Mouse (Mus musculus) embryonic facial prominence, embryonic 11.5 days (tissue): Measurements from ENCODE around the gene Slc7a5. TPM values are rescaled to one million over a fixed set of nuclear protein-coding genes. Genes with fewer than 3 reads are reported as not detected.

Source experiments
- ATAC-seq: fragments of 200-750 bp; cut with Nextera tagmentation; replicated peaks from 2 replicates; pipeline ENCODE4 v1.8.0; 2017; ENCODE audit warnings: low read depth; ENCODE audit not compliant: insufficient number of reproducible peaks, low FRiP score, low TSS enrichment
- DNase-seq: peaks from one replicate; pipeline ENCODE4 v3.0.0-alpha.2; 2015; ENCODE audit warnings: low spot score
- H3K27ac ChIP-seq: fragments of 300-500 bp; sonication (generic); replicated peaks from 2 replicates; pipeline ENCODE4 v1.5.1; 2014; ENCODE audit warnings: mild to moderate bottlenecking, low read depth, low read length, control low read depth
- H3K27me3 ChIP-seq: fragments of 300-500 bp; sonication (generic); 2 replicates; pipeline ENCODE4 v1.6.1; 2014; ENCODE audit warnings: mild to moderate bottlenecking, low read length, moderate library complexity, mixed read lengths; ENCODE audit not compliant: control insufficient read depth, insufficient read depth
- H3K36me3 ChIP-seq: fragments of 300-500 bp; sonication (generic); replicated peaks from 2 replicates; pipeline ENCODE4 v1.6.1; 2014; ENCODE audit warnings: low read depth, mild to moderate bottlenecking, low read length, moderate library complexity, mixed read lengths; ENCODE audit not compliant: control insufficient read depth, insufficient read depth
- H3K4me1 ChIP-seq: fragments of 300-500 bp; sonication (generic); 2 replicates; pipeline ENCODE4 v1.6.1; 2014; ENCODE audit warnings: low read length, mixed read lengths; ENCODE audit not compliant: control insufficient read depth, insufficient read depth
- H3K4me2 ChIP-seq: fragments of 300-500 bp; sonication (generic); 2 replicates; pipeline ENCODE4 v1.6.1; 2014; ENCODE audit warnings: low read depth, mild to moderate bottlenecking, control low read depth, low read length, moderate library complexity
- H3K4me3 ChIP-seq: fragments of 300-500 bp; sonication (generic); 2 replicates; pipeline ENCODE4 v1.5.1; 2014; ENCODE audit warnings: low read depth, low read length, control low read depth
- H3K9ac ChIP-seq: fragments of 300-500 bp; sonication (generic); replicated peaks from 2 replicates; pipeline ENCODE4 v1.6.1; 2014; ENCODE audit warnings: mild to moderate bottlenecking, control low read depth, low read length
- H3K9me3 ChIP-seq: fragments of 300-500 bp; sonication (generic); replicated peaks from 2 replicates; pipeline ENCODE4 v1.6.1; 2016; ENCODE audit warnings: mild to moderate bottlenecking, low read length, inconsistent platforms, mixed read lengths; ENCODE audit not compliant: control insufficient read depth
- WGBS: fragments of 180-500 bp; shearing (Covaris S2); extraction: QIAGEN DNeasy Blood & Tissue Kit; methylation state at CpG from one replicate; pipeline ENCODE4 v1.1.7; 2014; 5-methylcytosine and 5-hydroxymethylcytosine counted together
- polyA plus RNA-seq: library from polyadenylated mRNA; unstranded; fragments of >200 nt; fragmentation: Nextera tagmentation; extraction: Ambion mirVana; gene quantifications from 2 replicates; pipeline ENCODE4 v1.2.1, GENCODE M21; 2014

Gene Slc7a5
- polyA plus RNA-seq, 1 experiment from 2014 or later = 17.7 TPM

- no peak overlapping the region for H3K4me2 ChIP-seq
- no peak for DNase-seq
- WGBS = 82% methylated on average over 7 of the region's 7 CpGs
- no peaks in the 10 kb centered on the region; the same call in 1 of the 2 replicates for H3K4me1 ChIP-seq
- ATAC-seq = no peak
- H3K4me3 ChIP-seq = no peak overlapping the region
- no peaks in the 10 kb centered on the region for H3K36me3 ChIP-seq
- no peaks in the 10 kb centered on the region for H3K27me3 ChIP-seq
- no peaks in the 10 kb centered on the region for H3K9me3 ChIP-seq
- H3K27ac ChIP-seq = no peak overlapping the region
- H3K9ac ChIP-seq = no peak overlapping the region
Observed at GRCm38 (mm10) chr8:121946351-121946750, 38.9 kb upstream of the Slc7a5 start.

- no peaks in the 10 kb centered on the region for H3K36me3 ChIP-seq
- H3K27ac ChIP-seq = no peak within 1 kb of the TSS
- no peaks in the 10 kb centered on the region for H3K27me3 ChIP-seq
- ATAC-seq (no peak), DNase-seq (no peak)
- no peaks in the 10 kb centered on the region; the same call in 1 of the 2 replicates for H3K4me1 ChIP-seq
- no peak within 1 kb of the TSS for H3K9ac ChIP-seq
- H3K4me2 ChIP-seq = no peak within 1 kb of the TSS
- no peaks in the 10 kb centered on the region for H3K9me3 ChIP-seq
- H3K4me3 ChIP-seq = no peak within 1 kb of the TSS
Observed at GRCm38 (mm10) chr8:121944831-121945230, 37.3 kb upstream of the Slc7a5 start, which contains the start of gene Car5a. TSS of gene Car5a (minus strand) at chr8:121944904.

- Histone ChIP-seq H3K4me1 (no peaks in the 10 kb centered on the region; the same call in 1 of the 2 replicates), H3K36me3 (no peaks in the 10 kb centered on the region), H3K9me3 (no peaks in the 10 kb centered on the region), H3K4me2 (no peak overlapping the region), H3K9ac (no peak overlapping the region), H3K4me3 (no peak overlapping the region), H3K27ac (no peak overlapping the region), H3K27me3 (no peaks in the 10 kb centered on the region)
- WGBS = 78% methylated on average over 8 of the region's 8 CpGs
- DNase-seq (no peak), ATAC-seq (no peak)
Observed at GRCm38 (mm10) chr8:121943716-121944115, 36.2 kb upstream of the Slc7a5 start.

GRCm38 (mm10) chr8:121943057-121943540 is 35.6 kb upstream of the Slc7a5 start:
- H3K4me2 ChIP-seq = no peak overlapping the region
- no peaks in the 10 kb centered on the region for H3K36me3 ChIP-seq
- WGBS = 24% methylated on average over 2 of the region's 2 CpGs
- ATAC-seq (no peak), DNase-seq (no peak)
- no peaks in the 10 kb centered on the region for H3K9me3 ChIP-seq
- no peak overlapping the region for H3K27ac ChIP-seq
- H3K27me3 ChIP-seq = no peaks in the 10 kb centered on the region
- no peaks in the 10 kb centered on the region; the same call in 1 of the 2 replicates for H3K4me1 ChIP-seq
- no peak overlapping the region for H3K4me3 ChIP-seq
- H3K9ac ChIP-seq = no peak overlapping the region

GRCm38 (mm10) chr8:121938732-121939131 is 31.2 kb upstream of the Slc7a5 start:
- DNase-seq (no peak), ATAC-seq (no peak)
- Histone ChIP-seq H3K4me2 (no peak overlapping the region), H3K9ac (no peak overlapping the region), H3K36me3 (no peaks in the 10 kb centered on the region), H3K27me3 (no peaks in the 10 kb centered on the region; the same call in 1 of the 2 replicates), H3K9me3 (no peaks in the 10 kb centered on the region), H3K27ac (no peak overlapping the region), H3K4me1 (no peaks in the 10 kb centered on the region), H3K4me3 (no peak overlapping the region)
- 83% methylated on average over 7 of the region's 7 CpGs for WGBS

- no peak overlapping the region for H3K4me3 ChIP-seq
- no peak for DNase-seq
- H3K9me3 ChIP-seq = no peaks in the 10 kb centered on the region
- H3K4me1 ChIP-seq = no peaks in the 10 kb centered on the region
- H3K9ac ChIP-seq = no peak overlapping the region
- H3K4me2 ChIP-seq = no peak overlapping the region
- H3K36me3 ChIP-seq = no peaks in the 10 kb centered on the region
- H3K27ac ChIP-seq = no peak overlapping the region
- WGBS = 72% methylated on average over 14 of the region's 14 CpGs
- no peaks in the 10 kb centered on the region; the same call in 1 of the 2 replicates for H3K27me3 ChIP-seq
- no peak for ATAC-seq
Observed at GRCm38 (mm10) chr8:121936391-121936790, 28.9 kb upstream of the Slc7a5 start.

GRCm38 (mm10) chr8:121935341-121936294 is 28.1 kb upstream of the Slc7a5 start:
- DNase-seq (peak; percentile 48), ATAC-seq (no peak; the same call in 1 of the 2 replicates)
- H3K4me3 ChIP-seq = no peak overlapping the region
- H3K4me1 ChIP-seq = no peaks in the 10 kb centered on the region
- no peak overlapping the region for H3K9ac ChIP-seq
- H3K4me2 ChIP-seq = no peak overlapping the region
- WGBS = 50% methylated on average over 12 of the region's 12 CpGs
- no peak overlapping the region for H3K27ac ChIP-seq
- no peaks in the 10 kb centered on the region for H3K9me3 ChIP-seq
- H3K36me3 ChIP-seq = no peaks in the 10 kb centered on the region
- H3K27me3 ChIP-seq = no peaks in the 10 kb centered on the region; the same call in 1 of the 2 replicates

- Histone ChIP-seq H3K9me3 (no peaks in the 10 kb centered on the region), H3K27ac (no peak overlapping the region)
- ATAC-seq = no peak
Observed at GRCm38 (mm10) chr8:121934923-121935322, 27.4 kb upstream of the Slc7a5 start.

More at GRCm38 (mm10) chr8:121934923-121935322, 27.4 kb upstream of the Slc7a5 start:
- Histone ChIP-seq H3K4me3 (no peak overlapping the region), H3K9ac (no peak overlapping the region), H3K27me3 (no peaks in the 10 kb centered on the region; the same call in 1 of the 2 replicates), H3K36me3 (no peaks in the 10 kb centered on the region), H3K4me1 (no peaks in the 10 kb centered on the region), H3K4me2 (no peak overlapping the region)
- no peak for DNase-seq
